Mouse (Mus musculus): ENCODE results near the gene Kif9.

- TF ChIP-seq POLR2A (IDR thresholded peaks at IDR 0.05; ENCODE audit: borderline replicate concordance, insufficient read depth, low read length), result no peak
- no peak for TF ChIP-seq CTCF (IDR thresholded peaks at IDR 0.05; ENCODE audit: borderline replicate concordance, insufficient read depth, low read depth, low read length)
Observed at GRCm38 (mm10) chr9:110538511-110538910, 61.8 kb downstream of the Kif9 start.
